Mouse (Mus musculus): ENCODE measurements at regions not wholly inside any gene's neighbourhood (a gene's known extent, or its start where the extent isn't known, plus 50 kb on each side); places are given as distances from the start of the nearest gene placed in this dataset.

DNA sequence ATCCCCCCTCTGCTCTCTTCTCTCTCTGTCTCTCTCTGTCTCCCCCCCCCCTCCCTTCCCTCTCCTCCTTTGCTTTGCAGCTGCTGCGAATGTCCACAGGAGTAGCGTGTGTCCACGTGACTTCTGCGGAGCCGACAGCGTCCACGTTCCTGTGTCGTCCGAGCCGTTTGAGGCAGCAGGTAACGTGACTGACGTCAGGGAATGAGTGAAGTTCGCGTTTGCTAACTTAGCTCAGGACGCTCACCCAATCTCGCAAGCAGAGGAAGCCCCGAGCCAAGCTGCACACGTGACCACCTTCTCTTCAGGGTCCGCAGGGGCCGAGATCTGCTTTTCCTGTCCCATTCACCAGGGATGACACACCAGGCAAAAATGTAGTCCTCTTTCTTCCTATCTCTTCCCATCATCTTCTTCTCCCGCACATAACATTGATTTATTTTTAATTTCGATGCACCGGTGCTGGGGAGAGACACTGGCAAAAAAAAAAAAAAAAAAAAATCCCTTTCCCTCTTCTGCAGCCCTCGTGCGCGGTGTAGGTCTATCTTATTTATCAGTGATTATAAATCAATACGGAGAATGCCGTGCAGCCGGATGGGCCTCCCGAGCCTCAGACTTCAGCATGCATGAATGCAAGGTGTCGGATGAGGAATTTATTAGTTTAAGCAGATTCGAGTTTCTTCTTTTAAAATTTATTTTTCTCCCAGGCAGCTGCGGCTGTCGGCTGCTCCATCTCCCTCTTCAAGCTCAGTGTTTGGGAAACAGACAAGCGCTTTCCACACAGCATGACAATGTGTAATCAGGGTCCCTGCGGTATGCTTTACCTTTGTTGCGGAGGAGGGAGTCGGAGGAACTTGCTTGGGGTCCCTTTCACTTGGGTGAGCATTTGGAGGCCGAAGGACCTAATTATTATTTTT, 164.3 kb downstream of the Vrk1 start:
- Histone ChIP-seq H3K4me3 (peak overlapping the region; percentile 18), H3K9ac (no peak overlapping the region), H3K4me2 (peak overlapping the region; percentile 50), H3K9me3 (replicated peaks) (no peaks in the 10 kb centered on the region), H3K4me1 (no peaks in the 10 kb centered on the region), H3K27me3 (replicated peaks) (peaks cover 53% of the 10 kb centered on the region), H3K27ac (no peak overlapping the region), H3K36me3 (no peaks in the 10 kb centered on the region)
- no peak for ATAC-seq
- WGBS (ENCODE audit: insufficient replicate concordance) = 2% methylated on average over 39 of the region's 39 CpGs

DNA sequence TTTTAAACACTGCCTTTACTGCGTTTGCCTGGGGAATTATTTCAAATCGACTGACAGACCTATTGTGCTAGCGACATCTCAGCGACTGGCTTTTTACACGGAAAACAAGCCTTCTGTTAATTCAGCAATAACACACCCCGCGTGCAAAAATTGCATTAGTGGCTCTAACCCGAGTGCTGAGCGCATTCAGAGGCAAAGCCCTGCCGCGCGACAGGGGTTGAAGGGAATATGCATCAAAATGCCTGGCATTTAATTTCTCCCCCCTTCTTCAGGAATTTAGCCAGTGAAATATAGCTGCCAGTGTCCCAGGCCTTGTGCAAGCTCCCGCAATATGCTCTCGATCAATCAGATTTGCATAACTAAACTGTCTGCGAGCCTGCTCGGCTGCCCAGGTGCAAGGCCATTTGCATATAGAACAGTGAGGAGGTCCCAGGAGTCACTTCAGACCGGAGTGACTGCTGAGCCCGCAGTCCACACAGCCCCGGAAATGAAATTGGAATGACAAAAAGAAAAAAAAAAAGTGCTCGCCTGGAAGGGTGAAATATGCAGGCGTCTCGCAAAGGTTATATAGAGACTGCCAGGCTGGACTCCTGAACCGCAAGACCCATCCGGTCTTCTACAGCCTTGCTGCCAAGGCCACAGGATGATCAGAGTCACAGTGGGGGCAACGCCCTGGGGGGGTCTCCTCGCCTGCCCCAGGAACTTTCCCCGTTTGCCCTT, 165.1 kb downstream of the Vrk1 start:
- Histone ChIP-seq H3K4me1 (no peaks in the 10 kb centered on the region), H3K27me3 (replicated peaks) (peaks cover 53% of the 10 kb centered on the region), H3K36me3 (no peaks in the 10 kb centered on the region), H3K9me3 (replicated peaks) (no peaks in the 10 kb centered on the region), H3K4me3 (peak overlapping the region; percentile 18; the same call in 1 of the 2 replicates), H3K9ac (no peak overlapping the region), H3K27ac (no peak overlapping the region), H3K4me2 (peak overlapping the region; percentile 50)
- ATAC-seq = no peak
- WGBS (ENCODE audit: insufficient replicate concordance) = 7% methylated on average over 27 of the region's 27 CpGs

DNA sequence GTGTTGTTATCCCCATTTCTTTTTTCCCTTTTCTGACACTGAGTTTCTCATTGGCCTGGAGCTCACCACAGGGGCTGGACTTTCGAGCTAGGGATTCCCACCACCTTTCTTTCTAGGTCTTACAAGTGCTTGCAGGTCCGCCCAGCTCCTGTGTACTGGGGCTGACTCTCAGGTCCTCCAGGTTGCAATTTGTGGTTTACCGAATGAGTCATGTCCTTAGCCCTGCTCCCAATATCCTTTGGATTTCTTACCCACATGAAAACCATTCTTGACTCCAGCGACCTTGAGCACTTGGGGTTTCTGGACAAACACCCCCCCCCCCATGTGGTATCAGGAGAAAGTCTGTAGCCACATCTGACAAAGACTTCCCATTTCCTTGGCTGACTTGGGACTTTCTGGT, 167.3 kb downstream of the Vrk1 start:
- 43% methylated on average over 4 of the region's 4 CpGs for WGBS (ENCODE audit: insufficient replicate concordance)
- Histone ChIP-seq H3K9me3 (replicated peaks) (no peaks in the 10 kb centered on the region), H3K4me3 (no peak overlapping the region), H3K27ac (no peak overlapping the region), H3K27me3 (replicated peaks) (peaks cover 50% of the 10 kb centered on the region), H3K4me1 (no peaks in the 10 kb centered on the region), H3K9ac (no peak overlapping the region), H3K36me3 (no peaks in the 10 kb centered on the region), H3K4me2 (no peak overlapping the region)
- no peak for ATAC-seq

DNA sequence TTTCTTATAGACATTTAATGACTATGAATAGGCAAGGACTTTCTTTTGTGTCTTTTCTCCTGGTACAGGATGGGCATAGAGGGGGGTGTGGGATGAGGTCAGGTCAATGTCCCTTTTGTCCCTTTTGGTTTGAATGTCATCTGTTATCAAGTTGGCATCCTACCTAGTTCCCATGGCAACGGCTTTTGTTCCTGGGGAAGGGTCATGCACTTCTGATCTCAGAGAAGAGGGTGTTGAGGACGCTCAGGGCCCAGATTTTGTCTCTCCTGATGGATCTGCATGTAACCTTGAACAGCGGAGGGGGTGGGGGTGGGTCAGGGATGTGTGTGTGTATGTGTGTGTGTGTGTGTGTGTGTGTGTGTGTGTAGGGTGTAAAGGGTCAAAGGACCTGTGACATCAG, 167.8 kb downstream of the Vrk1 start:
- Histone ChIP-seq H3K9me3 (replicated peaks) (no peaks in the 10 kb centered on the region), H3K4me3 (no peak overlapping the region), H3K4me1 (no peaks in the 10 kb centered on the region), H3K27ac (no peak overlapping the region), H3K27me3 (replicated peaks) (peaks cover 44% of the 10 kb centered on the region), H3K9ac (no peak overlapping the region), H3K36me3 (no peaks in the 10 kb centered on the region), H3K4me2 (no peak overlapping the region)
- ATAC-seq = no peak
- 59% methylated on average over 3 of the region's 3 CpGs for WGBS (ENCODE audit: insufficient replicate concordance)

DNA sequence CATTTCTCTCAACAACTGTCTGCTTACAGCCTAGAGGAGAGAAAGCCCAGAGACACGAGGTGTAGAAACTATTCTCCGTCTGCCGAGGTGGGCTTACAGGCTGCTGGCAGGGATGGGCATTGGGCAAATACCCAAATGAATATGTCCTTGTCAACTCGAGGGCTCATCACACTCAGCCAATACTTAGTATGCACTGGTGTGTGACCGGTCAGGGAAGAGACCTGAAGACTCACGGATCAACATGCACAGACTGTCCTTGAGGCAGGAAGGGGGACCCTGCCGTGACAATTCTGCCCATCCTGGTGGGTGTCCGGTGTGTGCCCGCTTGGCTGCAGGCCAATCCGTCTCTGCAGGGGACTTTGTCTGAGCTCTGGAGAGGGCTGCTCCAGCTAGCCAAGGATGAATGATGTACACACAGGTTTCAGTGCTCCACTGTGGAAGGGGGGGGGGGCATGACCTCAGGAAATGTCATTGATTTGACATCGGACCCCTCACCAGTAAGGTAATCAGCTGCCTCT, 168.7 kb downstream of the Vrk1 start:
- no peak overlapping the region for H3K9ac ChIP-seq
- no peaks in the 10 kb centered on the region for H3K4me1 ChIP-seq
- no peak overlapping the region for H3K27ac ChIP-seq
- no peak overlapping the region for H3K4me2 ChIP-seq
- H3K9me3 ChIP-seq (replicated peaks) = no peaks in the 10 kb centered on the region
- no peak overlapping the region for H3K4me3 ChIP-seq
- H3K36me3 ChIP-seq = no peaks in the 10 kb centered on the region
- 73% methylated on average over 11 of the region's 11 CpGs for whole genome bisulfite sequencing (ENCODE audit: insufficient replicate concordance)
- ATAC-seq = no peak
- H3K27me3 ChIP-seq (replicated peaks) = peaks cover 35% of the 10 kb centered on the region

DNA sequence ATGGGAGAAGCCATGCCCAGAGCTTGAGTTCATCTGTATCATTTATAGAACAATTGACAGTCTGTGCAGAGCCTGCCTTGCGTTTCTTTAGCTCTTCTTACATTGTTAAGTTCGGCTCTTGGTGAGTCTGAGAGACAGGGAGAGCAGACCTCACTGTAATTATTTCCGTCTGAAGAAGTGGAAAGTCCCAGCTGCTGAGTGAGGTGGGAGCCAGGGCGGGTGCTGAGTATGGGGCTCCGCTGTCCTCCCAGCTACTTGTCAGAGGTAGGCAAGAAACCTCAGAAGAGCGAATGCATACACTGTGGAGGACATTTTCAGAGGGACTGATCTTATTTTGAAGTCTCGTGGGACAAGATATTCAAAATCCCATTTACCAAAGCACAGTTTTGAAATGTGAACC, 172.9 kb downstream of the Vrk1 start:
- H3K27me3 ChIP-seq (replicated peaks) = no peaks in the 10 kb centered on the region; the same call in 1 of the 2 replicates
- ATAC-seq = no peak
- H3K4me1 ChIP-seq = no peaks in the 10 kb centered on the region
- H3K4me3 ChIP-seq = no peak overlapping the region
- H3K4me2 ChIP-seq = no peak overlapping the region
- 61% methylated on average over 7 of the region's 7 CpGs for WGBS (ENCODE audit: insufficient replicate concordance)
- no peak overlapping the region for H3K9ac ChIP-seq
- H3K36me3 ChIP-seq = no peaks in the 10 kb centered on the region
- no peaks in the 10 kb centered on the region for H3K9me3 ChIP-seq (replicated peaks)
- no peak overlapping the region for H3K27ac ChIP-seq

DNA sequence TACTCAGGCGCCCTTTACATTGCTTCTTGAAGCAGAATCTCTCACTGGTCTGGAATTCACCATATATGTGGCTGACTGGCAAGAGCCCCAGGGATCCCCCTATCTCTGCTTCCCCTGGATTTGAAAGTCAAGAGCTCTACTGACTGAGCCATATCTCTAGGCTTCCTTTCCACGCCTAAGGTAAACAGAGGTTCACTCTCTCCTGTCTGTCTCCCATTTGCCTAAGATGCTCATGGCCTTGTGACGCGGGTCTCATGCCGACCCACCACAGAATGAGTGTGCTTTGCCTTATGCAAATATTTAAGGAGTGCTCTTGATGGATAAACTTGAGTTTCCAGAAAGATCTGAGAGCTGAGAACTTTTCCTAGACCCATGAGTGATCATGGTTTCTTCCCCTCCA, 173.9 kb downstream of the Vrk1 start:
- WGBS (ENCODE audit: insufficient replicate concordance) = 55% methylated on average over 5 of the region's 5 CpGs
- Histone ChIP-seq H3K4me1 (no peaks in the 10 kb centered on the region), H3K4me3 (no peak overlapping the region), H3K27ac (no peak overlapping the region), H3K36me3 (no peaks in the 10 kb centered on the region), H3K9ac (no peak overlapping the region), H3K9me3 (replicated peaks) (no peaks in the 10 kb centered on the region), H3K4me2 (no peak overlapping the region), H3K27me3 (replicated peaks) (no peaks in the 10 kb centered on the region; the same call in 1 of the 2 replicates)
- no peak for ATAC-seq

DNA sequence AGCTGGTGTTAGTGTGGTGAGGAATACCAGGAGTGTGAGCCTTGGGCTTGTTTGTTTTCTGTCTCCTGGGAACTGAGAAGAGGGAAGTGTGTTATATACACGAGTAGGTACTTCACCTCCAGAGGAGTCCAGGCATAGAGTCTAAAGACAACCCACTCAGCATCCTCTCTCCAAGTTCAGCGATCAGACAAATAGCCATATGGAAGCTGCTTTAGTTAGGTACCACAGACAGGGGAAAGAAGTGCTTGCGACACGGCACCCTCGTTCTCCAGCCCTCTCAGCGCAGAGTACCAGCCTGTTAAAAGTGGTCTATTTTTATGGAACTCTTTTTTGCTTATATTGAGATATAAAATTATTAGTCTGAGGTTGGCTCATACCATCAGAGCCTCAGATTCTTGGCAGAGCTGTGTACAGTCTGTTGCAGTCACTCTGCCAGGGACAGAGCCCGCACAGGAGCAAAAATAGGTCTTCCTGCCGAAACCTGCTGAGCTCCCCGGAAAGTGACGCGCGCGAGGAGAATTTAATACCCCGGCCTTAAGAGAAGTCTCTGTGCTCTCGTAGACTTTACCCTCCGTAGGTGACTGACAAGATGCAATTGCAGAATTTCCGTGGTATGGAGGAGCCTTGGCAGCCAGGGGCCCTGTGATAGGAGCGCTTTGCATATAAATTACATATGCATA, 175.5 kb downstream of the Vrk1 start:
- Histone ChIP-seq H3K27me3 (replicated peaks) (no peaks in the 10 kb centered on the region; the same call in 1 of the 2 replicates), H3K27ac (no peak overlapping the region), H3K9me3 (replicated peaks) (no peaks in the 10 kb centered on the region), H3K9ac (no peak overlapping the region), H3K4me2 (no peak overlapping the region), H3K4me3 (no peak overlapping the region), H3K4me1 (no peaks in the 10 kb centered on the region), H3K36me3 (no peaks in the 10 kb centered on the region)
- no peak for ATAC-seq
- 59% methylated on average over 18 of the region's 18 CpGs for WGBS (ENCODE audit: insufficient replicate concordance)

DNA sequence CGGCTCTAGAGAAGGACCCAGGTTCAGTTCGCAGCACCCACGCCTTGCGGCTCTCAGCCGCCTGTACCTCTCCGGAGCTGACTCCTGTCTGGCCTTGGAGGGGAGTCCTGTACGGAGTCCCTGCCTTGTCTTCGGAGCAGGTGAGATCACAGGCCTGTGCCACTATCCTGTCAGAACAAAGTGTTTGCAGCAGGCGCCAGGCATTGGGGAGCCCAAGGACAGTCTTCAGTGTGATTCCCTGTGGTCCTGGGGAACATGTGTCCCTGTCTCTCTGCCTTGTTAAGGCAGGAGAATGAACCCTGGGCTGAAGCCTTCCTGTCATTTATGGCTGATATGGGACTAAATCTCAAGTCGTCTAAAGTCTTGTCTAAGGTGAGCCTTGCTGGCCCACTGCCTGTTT, 176.5 kb downstream of the Vrk1 start:
- Histone ChIP-seq H3K27ac (no peak overlapping the region), H3K4me2 (no peak overlapping the region), H3K9me3 (replicated peaks) (no peaks in the 10 kb centered on the region), H3K27me3 (replicated peaks) (no peaks in the 10 kb centered on the region; the same call in 1 of the 2 replicates), H3K4me3 (no peak overlapping the region), H3K36me3 (no peaks in the 10 kb centered on the region), H3K4me1 (no peaks in the 10 kb centered on the region), H3K9ac (no peak overlapping the region)
- no peak for ATAC-seq
- WGBS (ENCODE audit: insufficient replicate concordance) = 74% methylated on average over 10 of the region's 10 CpGs

DNA sequence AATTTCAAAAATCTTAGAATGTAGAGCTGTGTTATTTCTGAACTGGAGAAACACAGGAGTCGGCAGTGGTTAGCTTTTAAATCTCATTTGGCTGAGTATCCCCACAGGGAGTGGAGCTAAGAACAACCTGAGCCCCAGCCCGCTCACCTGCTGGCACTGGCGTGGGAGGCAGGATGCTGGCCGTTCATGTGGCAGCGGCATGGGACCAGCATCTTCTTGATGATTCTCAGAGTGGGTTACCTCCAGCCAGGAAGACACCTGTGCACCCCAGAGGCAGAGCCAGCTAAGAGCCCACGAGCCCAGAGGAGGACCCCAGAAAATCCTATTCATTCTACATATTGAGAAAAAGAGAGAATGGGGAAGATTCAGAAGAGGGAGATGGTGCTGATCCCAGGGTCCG, 181.7 kb downstream of the Vrk1 start:
- WGBS (ENCODE audit: insufficient replicate concordance) = 69% methylated on average over 7 of the region's 7 CpGs
- no peak for ATAC-seq

DNA sequence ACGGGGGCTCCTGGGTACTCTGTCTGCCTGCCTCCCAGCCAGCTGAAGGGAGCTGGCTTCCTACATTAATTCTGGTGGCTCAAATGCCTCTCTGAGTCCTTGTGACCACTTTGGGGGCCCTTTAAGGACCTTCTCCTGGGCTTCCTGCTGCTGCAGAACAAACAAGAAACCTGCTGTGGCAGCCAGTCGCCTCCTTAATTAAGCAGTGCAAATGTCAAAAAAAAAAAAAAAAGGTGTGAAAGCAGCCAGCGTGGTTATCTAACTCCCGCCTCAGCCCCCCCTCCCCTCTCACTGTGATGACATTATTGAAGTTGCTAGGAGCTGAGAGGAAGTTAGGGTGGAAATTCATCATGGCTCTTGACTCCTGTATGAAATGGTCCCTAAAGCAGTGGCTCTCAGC, 189.3 kb downstream of the Vrk1 start:
- Histone ChIP-seq H3K27me3 (replicated peaks) (peaks cover 5% of the 10 kb centered on the region; the same call in 1 of the 2 replicates), H3K4me3 (no peak overlapping the region), H3K4me1 (no peaks in the 10 kb centered on the region), H3K36me3 (no peaks in the 10 kb centered on the region), H3K9ac (no peak overlapping the region), H3K9me3 (replicated peaks) (no peaks in the 10 kb centered on the region), H3K27ac (no peak overlapping the region), H3K4me2 (no peak overlapping the region)
- 13% methylated on average over 4 of the region's 4 CpGs for WGBS (ENCODE audit: insufficient replicate concordance)
- ATAC-seq = no peak

More for the DNA sequence above, 181.7 kb downstream of the Vrk1 start:
- no peaks in the 10 kb centered on the region for H3K9me3 ChIP-seq (replicated peaks)
- no peaks in the 10 kb centered on the region for H3K36me3 ChIP-seq
- H3K9ac ChIP-seq = no peak overlapping the region
- no peaks in the 10 kb centered on the region for H3K4me1 ChIP-seq
- H3K27ac ChIP-seq = no peak overlapping the region
- no peak overlapping the region for H3K4me2 ChIP-seq
- H3K27me3 ChIP-seq (replicated peaks) = peaks cover 5% of the 10 kb centered on the region; the same call in 1 of the 2 replicates
- H3K4me3 ChIP-seq = no peak overlapping the region

DNA sequence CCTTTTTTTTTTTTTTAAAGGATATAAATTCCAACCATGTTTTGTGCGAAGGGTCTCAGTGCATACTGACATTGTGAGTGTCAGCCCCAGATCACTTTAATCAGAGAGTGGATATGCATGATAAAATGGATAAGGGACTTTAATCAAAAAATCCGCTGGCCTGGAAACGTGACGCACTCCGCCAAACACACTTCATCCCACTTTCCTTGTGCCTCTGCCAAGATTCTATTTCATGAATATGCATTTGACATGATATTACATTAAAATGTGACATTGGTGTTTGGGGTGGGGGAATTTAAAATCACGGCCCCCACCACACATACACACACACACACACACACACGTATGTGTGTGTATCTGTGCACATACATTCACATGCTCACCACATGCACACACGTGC, 193.5 kb downstream of the Vrk1 start:
- 71% methylated on average over 8 of the region's 8 CpGs for WGBS (ENCODE audit: insufficient replicate concordance)
- Histone ChIP-seq H3K36me3 (no peaks in the 10 kb centered on the region), H3K9me3 (replicated peaks) (no peaks in the 10 kb centered on the region), H3K4me1 (no peaks in the 10 kb centered on the region), H3K4me3 (no peak overlapping the region), H3K27ac (no peak overlapping the region), H3K4me2 (no peak overlapping the region), H3K27me3 (replicated peaks) (no peaks in the 10 kb centered on the region), H3K9ac (no peak overlapping the region)
- ATAC-seq = no peak
